Mouse (Mus musculus): Measurements from ENCODE around the gene Gm49380. TPM values are rescaled to one million over a fixed set of nuclear protein-coding genes. Genes with fewer than 3 reads are reported as not detected.
A peak's percentile ranks its signal among the peaks of the same experiment; 100 is the strongest.

Gene Gm49380
- polyA plus RNA-seq, 1 experiment from 2014 or later, result 0.10 TPM

- H3K4me3 ChIP-seq (ENCODE audit: low read depth, low read length), result no peak overlapping the region
- H3K4me1 ChIP-seq (ENCODE audit: control insufficient read depth, insufficient read depth, low read length), result peaks cover 38% of the 10 kb centered on the region
- no peak overlapping the region for H3K27ac ChIP-seq (ENCODE audit: low read length)
- H3K36me3 ChIP-seq (ENCODE audit: control insufficient read depth, insufficient read depth, low read length), result no peaks in the 10 kb centered on the region
- H3K9me3 ChIP-seq (replicated peaks; ENCODE audit: control insufficient read depth, low read length, poor library complexity, severe bottlenecking), result no peaks in the 10 kb centered on the region
- H3K4me2 ChIP-seq (ENCODE audit: low read length), result no peak overlapping the region
- no peaks in the 10 kb centered on the region for H3K27me3 ChIP-seq (ENCODE audit: control insufficient read depth, insufficient read depth, low read depth, low read length)
- 90% methylated on average over 10 of the region's 10 CpGs for WGBS
- ATAC-seq, result no peak
- no peak overlapping the region for H3K9ac ChIP-seq (ENCODE audit: low read depth, low read length)
Observed at GRCm38 (mm10) chr9:44105781-44106180, 7.5 kb downstream of the Gm49380 start.

GRCm38 (mm10) chr9:44104881-44105280 lies 8.4 kb downstream of the Gm49380 start:
- H3K27me3 ChIP-seq (ENCODE audit: control insufficient read depth, insufficient read depth, low read depth, low read length), result no peaks in the 10 kb centered on the region
- H3K9me3 ChIP-seq (replicated peaks; ENCODE audit: control insufficient read depth, low read length, poor library complexity, severe bottlenecking), result no peaks in the 10 kb centered on the region
- H3K27ac ChIP-seq (ENCODE audit: low read length), result no peak overlapping the region
- H3K4me1 ChIP-seq (ENCODE audit: control insufficient read depth, insufficient read depth, low read length), result peaks cover 29% of the 10 kb centered on the region
- WGBS, result 94% methylated on average over 7 of the region's 7 CpGs
- H3K4me2 ChIP-seq (ENCODE audit: low read length), result no peak overlapping the region
- H3K36me3 ChIP-seq (ENCODE audit: control insufficient read depth, insufficient read depth, low read length), result no peaks in the 10 kb centered on the region
- no peak overlapping the region for H3K9ac ChIP-seq (ENCODE audit: low read depth, low read length)
- no peak for ATAC-seq
- no peak overlapping the region for H3K4me3 ChIP-seq (ENCODE audit: low read depth, low read length)

- Histone ChIP-seq H3K27ac (ENCODE audit: low read length) (no peak within 1 kb of the TSS), H3K9ac (ENCODE audit: low read depth, low read length) (no peak within 1 kb of the TSS)
- ATAC-seq, result no peak
Observed at GRCm38 (mm10) chr9:44101490-44101889, 11.8 kb downstream of the Gm49380 start, which contains the start of gene Mfrp. Mfrp (plus strand) TSS chr9:44101729.

GRCm38 (mm10) chr9:44096536-44096935 lies 16.8 kb downstream of the Gm49380 start:
- no peaks in the 10 kb centered on the region for H3K9me3 ChIP-seq (replicated peaks; ENCODE audit: control insufficient read depth, low read length, poor library complexity, severe bottlenecking)
- H3K36me3 ChIP-seq (ENCODE audit: control insufficient read depth, insufficient read depth, low read length), result no peaks in the 10 kb centered on the region
- H3K4me1 ChIP-seq (ENCODE audit: control insufficient read depth, insufficient read depth, low read length), result peaks cover 9% of the 10 kb centered on the region
- 8% methylated on average over 9 of the region's 9 CpGs for WGBS
- no peaks in the 10 kb centered on the region for H3K27me3 ChIP-seq (ENCODE audit: control insufficient read depth, insufficient read depth, low read depth, low read length)
- no peak overlapping the region for H3K9ac ChIP-seq (ENCODE audit: low read depth, low read length)
- no peak overlapping the region for H3K4me3 ChIP-seq (ENCODE audit: low read depth, low read length)
- H3K4me2 ChIP-seq (ENCODE audit: low read length), result no peak overlapping the region
- ATAC-seq, result peak; percentile 75
- peak overlapping the region; percentile 50; the same call in 1 of the 2 replicates for H3K27ac ChIP-seq (ENCODE audit: low read length)

More at GRCm38 (mm10) chr9:44101490-44101889, 11.8 kb downstream of the Gm49380 start, which contains the start of gene Mfrp:
- Histone ChIP-seq H3K36me3 (ENCODE audit: control insufficient read depth, insufficient read depth, low read length) (no peaks in the 10 kb centered on the region), H3K27me3 (ENCODE audit: control insufficient read depth, insufficient read depth, low read depth, low read length) (no peaks in the 10 kb centered on the region), H3K4me2 (ENCODE audit: low read length) (no peak within 1 kb of the TSS), H3K4me1 (ENCODE audit: control insufficient read depth, insufficient read depth, low read length) (peaks cover 4% of the 10 kb centered on the region), H3K4me3 (ENCODE audit: low read depth, low read length) (no peak within 1 kb of the TSS), H3K9me3 (replicated peaks; ENCODE audit: control insufficient read depth, low read length, poor library complexity, severe bottlenecking) (no peaks in the 10 kb centered on the region)
- 36% methylated on average over 9 of the region's 9 CpGs for whole genome bisulfite sequencing

GRCm38 (mm10) chr9:44095781-44096180 lies 17.5 kb downstream of the Gm49380 start:
- ATAC-seq, result no peak
- no peaks in the 10 kb centered on the region for H3K27me3 ChIP-seq (ENCODE audit: control insufficient read depth, insufficient read depth, low read depth, low read length)
- H3K4me3 ChIP-seq (ENCODE audit: low read depth, low read length), result no peak overlapping the region
- no peaks in the 10 kb centered on the region for H3K36me3 ChIP-seq (ENCODE audit: control insufficient read depth, insufficient read depth, low read length)
- WGBS, result 88% methylated on average over 9 of the region's 9 CpGs
- H3K4me1 ChIP-seq (ENCODE audit: control insufficient read depth, insufficient read depth, low read length), result peaks cover 9% of the 10 kb centered on the region
- H3K4me2 ChIP-seq (ENCODE audit: low read length), result no peak overlapping the region
- H3K27ac ChIP-seq (ENCODE audit: low read length), result no peak overlapping the region
- H3K9ac ChIP-seq (ENCODE audit: low read depth, low read length), result no peak overlapping the region
- no peaks in the 10 kb centered on the region for H3K9me3 ChIP-seq (replicated peaks; ENCODE audit: control insufficient read depth, low read length, poor library complexity, severe bottlenecking)

- 85% methylated on average over 3 of the region's 3 CpGs for WGBS
- H3K9me3 ChIP-seq (replicated peaks; ENCODE audit: control insufficient read depth, low read length, poor library complexity, severe bottlenecking), result no peaks in the 10 kb centered on the region
- H3K27ac ChIP-seq (ENCODE audit: low read length), result no peak overlapping the region
- no peaks in the 10 kb centered on the region for H3K36me3 ChIP-seq (ENCODE audit: control insufficient read depth, insufficient read depth, low read length)
- H3K9ac ChIP-seq (ENCODE audit: low read depth, low read length), result no peak overlapping the region
- no peak overlapping the region for H3K4me2 ChIP-seq (ENCODE audit: low read length)
- H3K27me3 ChIP-seq (ENCODE audit: control insufficient read depth, insufficient read depth, low read depth, low read length), result no peaks in the 10 kb centered on the region
- H3K4me3 ChIP-seq (ENCODE audit: low read depth, low read length), result no peak overlapping the region
- ATAC-seq, result no peak
- peaks cover 9% of the 10 kb centered on the region for H3K4me1 ChIP-seq (ENCODE audit: control insufficient read depth, insufficient read depth, low read length)
Observed at GRCm38 (mm10) chr9:44094737-44095136, 18.6 kb downstream of the Gm49380 start.

GRCm38 (mm10) chr9:44093612-44094503 lies 19.4 kb downstream of the Gm49380 start:
- H3K4me2 ChIP-seq (ENCODE audit: low read length), result peak overlapping the region; percentile 57
- H3K9me3 ChIP-seq (replicated peaks; ENCODE audit: control insufficient read depth, low read length, poor library complexity, severe bottlenecking), result no peaks in the 10 kb centered on the region
- no peak overlapping the region for H3K27ac ChIP-seq (ENCODE audit: low read length)
- H3K36me3 ChIP-seq (ENCODE audit: control insufficient read depth, insufficient read depth, low read length), result no peaks in the 10 kb centered on the region
- no peaks in the 10 kb centered on the region; the same call in 1 of the 2 replicates for H3K27me3 ChIP-seq (ENCODE audit: control insufficient read depth, insufficient read depth, low read depth, low read length)
- H3K9ac ChIP-seq (ENCODE audit: low read depth, low read length), result peak overlapping the region; percentile 42
- 27% methylated on average over 24 of the region's 24 CpGs for WGBS
- peaks cover 9% of the 10 kb centered on the region for H3K4me1 ChIP-seq (ENCODE audit: control insufficient read depth, insufficient read depth, low read length)
- ATAC-seq, result peak; percentile 40; the same call in 1 of the 2 replicates
- H3K4me3 ChIP-seq (ENCODE audit: low read depth, low read length), result peak overlapping the region; percentile 24

- Histone ChIP-seq H3K9me3 (replicated peaks; ENCODE audit: control insufficient read depth, low read length, poor library complexity, severe bottlenecking) (no peaks in the 10 kb centered on the region), H3K9ac (ENCODE audit: low read depth, low read length) (no peak overlapping the region), H3K4me2 (ENCODE audit: low read length) (no peak overlapping the region), H3K4me3 (ENCODE audit: low read depth, low read length) (no peak overlapping the region), H3K4me1 (ENCODE audit: control insufficient read depth, insufficient read depth, low read length) (peaks cover 8% of the 10 kb centered on the region), H3K36me3 (ENCODE audit: control insufficient read depth, insufficient read depth, low read length) (no peaks in the 10 kb centered on the region), H3K27ac (ENCODE audit: low read length) (no peak overlapping the region), H3K27me3 (ENCODE audit: control insufficient read depth, insufficient read depth, low read depth, low read length) (peaks cover 16% of the 10 kb centered on the region)
- ATAC-seq, result no peak
- 72% methylated on average over 12 of the region's 12 CpGs for WGBS
Observed at GRCm38 (mm10) chr9:44088877-44089608, 24.3 kb downstream of the Gm49380 start.

All from midbrain, embryonic 16.5 days (tissue).